Mouse (Mus musculus) liver, embryonic 14.5 days (tissue): ENCODE results near the gene Mgat5.

ENCODE experiments used
- CTCF ChIP-seq: IDR thresholded peaks from 2 replicates; pipeline ENCODE4 v1.5.1; 2016; ENCODE audit warnings: antibody characterized with exemption, low read depth, control low read depth
- EP300 ChIP-seq: IDR thresholded peaks from 2 replicates; pipeline ENCODE4 v1.6.1; 2016; ENCODE audit warnings: antibody characterized with exemption, low read depth

- TF ChIP-seq CTCF (no peak), EP300 (no peak)
Measured at GRCm38 (mm10) chr1:127530849-127531580, 326.2 kb downstream of the Mgat5 start.
